ENCODE assay signal across 17 mouse cellular contexts in genomic region chr19:14740139-14740538, GRCm38 (mm10).
DNase-seq lines count a peak whose midpoint lies in the region; ATAC-seq and TF ChIP-seq lines count a peak whose summit lies in the region.
"Had no signal": no experiment of that assay in that cellular context is flagged by ENCODE, and none has a peak within 500 bp of the region (broad histone marks: within the 10 kb centered on the region; RNA-seq: fewer than 3 reads in every experiment).

No protein-coding gene starts in this region.

- H3K36me3 ChIP-seq in kidney, embryonic 15.5 days, result no peaks in the 10 kb centered on the region
- H3K36me3 ChIP-seq in intestine, embryonic 15.5 days, result no peaks in the 10 kb centered on the region
- no peaks in the 10 kb centered on the region for H3K36me3 ChIP-seq in lung, embryonic 14.5 days (ENCODE audit: insufficient read depth)
- no peaks in the 10 kb centered on the region for H3K36me3 ChIP-seq in midbrain, postnatal 0 days (ENCODE audit: insufficient read depth, low read length)
- H3K36me3 ChIP-seq: heart, embryonic 12.5 days had no signal

- no peak overlapping the region for H3K9ac ChIP-seq in kidney, embryonic 15.5 days
- no peak overlapping the region for H3K9ac ChIP-seq in intestine, embryonic 15.5 days
- no peak overlapping the region for H3K9ac ChIP-seq in lung, embryonic 14.5 days
- H3K9ac ChIP-seq in midbrain, postnatal 0 days (replicated peaks; ENCODE audit: low read length, poor library complexity, severe bottlenecking), result no peak overlapping the region
- H3K9ac ChIP-seq: forebrain, embryonic 13.5 days; heart, embryonic 12.5 days; hindbrain, embryonic 14.5 days had no signal

- WGBS in kidney, embryonic 15.5 days, result 88% methylated on average over 1 of the region's 1 CpGs
- 67% methylated on average over 1 of the region's 1 CpGs for WGBS in intestine, embryonic 15.5 days
- 59% methylated on average over 1 of the region's 1 CpGs for WGBS in lung, embryonic 14.5 days
- 100% methylated on average over 1 of the region's 1 CpGs for WGBS in midbrain, postnatal 0 days

- no peak overlapping the region for H3K4me3 ChIP-seq in kidney, embryonic 15.5 days (replicated peaks)
- H3K4me3 ChIP-seq in intestine, embryonic 15.5 days (replicated peaks), result no peak overlapping the region
- H3K4me3 ChIP-seq in lung, embryonic 14.5 days (ENCODE audit: low read depth, low read length), result no peak overlapping the region
- no peak overlapping the region for H3K4me3 ChIP-seq in midbrain, postnatal 0 days (ENCODE audit: low read depth, low read length)
- H3K4me3 ChIP-seq: forebrain, embryonic 13.5 days; heart, embryonic 12.5 days had no signal

- H3K27ac ChIP-seq in kidney, embryonic 15.5 days, result no peak overlapping the region
- H3K27ac ChIP-seq in intestine, embryonic 15.5 days, result no peak overlapping the region
- H3K27ac ChIP-seq in lung, embryonic 14.5 days (ENCODE audit: low read depth), result no peak overlapping the region
- H3K27ac ChIP-seq in midbrain, postnatal 0 days (ENCODE audit: low read depth, low read length), result no peak overlapping the region
- H3K27ac ChIP-seq: forebrain, embryonic 13.5 days; hindbrain, embryonic 14.5 days; kidney, postnatal 0 days had no signal

- H3K9me3 ChIP-seq in kidney, embryonic 15.5 days (replicated peaks), result no peaks in the 10 kb centered on the region
- no peaks in the 10 kb centered on the region for H3K9me3 ChIP-seq in intestine, embryonic 15.5 days
- H3K9me3 ChIP-seq in lung, embryonic 14.5 days (ENCODE audit: low read depth, low read length), result no peaks in the 10 kb centered on the region
- H3K9me3 ChIP-seq in midbrain, postnatal 0 days (ENCODE audit: low read length), result no peaks in the 10 kb centered on the region
- H3K9me3 ChIP-seq: forebrain, embryonic 13.5 days; heart, embryonic 12.5 days had no signal

- no peak overlapping the region for H3K4me2 ChIP-seq in kidney, embryonic 15.5 days
- no peak overlapping the region for H3K4me2 ChIP-seq in intestine, embryonic 15.5 days (replicated peaks)
- no peak overlapping the region for H3K4me2 ChIP-seq in lung, embryonic 14.5 days
- H3K4me2 ChIP-seq in midbrain, postnatal 0 days (ENCODE audit: low read depth, low read length, poor library complexity, severe bottlenecking), result no peak overlapping the region
- H3K4me2 ChIP-seq: forebrain, embryonic 13.5 days; heart, embryonic 12.5 days; hindbrain, embryonic 14.5 days had no signal

- no peak for TF ChIP-seq CTCF in lung, embryonic 14.5 days (IDR thresholded peaks at IDR 0.05; ENCODE audit: low read depth)
- no peak for TF ChIP-seq CTCF in midbrain, postnatal 0 days (IDR thresholded peaks at IDR 0.05)

- H3K27me3 ChIP-seq in kidney, embryonic 15.5 days, result no peaks in the 10 kb centered on the region
- H3K27me3 ChIP-seq in intestine, embryonic 15.5 days (replicated peaks), result no peaks in the 10 kb centered on the region
- no peaks in the 10 kb centered on the region for H3K27me3 ChIP-seq in lung, embryonic 14.5 days (ENCODE audit: insufficient read depth, low read length)
- H3K27me3 ChIP-seq in midbrain, postnatal 0 days (ENCODE audit: insufficient read depth, low read length), result no peaks in the 10 kb centered on the region
- H3K27me3 ChIP-seq: CH12.LX; forebrain, embryonic 13.5 days; heart, embryonic 12.5 days had no signal

- H3K4me1 ChIP-seq in kidney, embryonic 15.5 days, result no peaks in the 10 kb centered on the region
- H3K4me1 ChIP-seq in intestine, embryonic 15.5 days (replicated peaks), result no peaks in the 10 kb centered on the region
- H3K4me1 ChIP-seq in lung, embryonic 14.5 days (ENCODE audit: insufficient read depth), result no peaks in the 10 kb centered on the region
- H3K4me1 ChIP-seq in midbrain, postnatal 0 days (ENCODE audit: insufficient read depth, low read length), result no peaks in the 10 kb centered on the region
- H3K4me1 ChIP-seq: forebrain, embryonic 13.5 days; heart, embryonic 12.5 days had no signal

- DNase-seq in kidney, adult 18-20 months, result no peak
- peak; percentile 64 for DNase-seq in lung, embryonic 14.5 days
- DNase-seq in lung, postnatal 4 days, result peak; percentile 40 to 71
- DNase-seq in gastrocnemius, adult 18-20 months (ENCODE audit: low spot score), result no peak
- DNase-seq in right cerebral cortex, adult 2 months (ENCODE audit: low spot score in 2 of 2), result no peak
- DNase-seq in midbrain, postnatal 0 days (ENCODE audit: low spot score), result no peak
- DNase-seq: cerebellum, adult 9-11 months; embryo, embryonic 11 days; spleen, adult 18-20 months; thymus, postnatal 25 days had no signal

- 0 out of 2 replicates have a peak, but pooled peaks have one; percentile 29 for ATAC-seq in kidney, embryonic 15.5 days (replicated peaks; ENCODE audit: low FRiP score)
- peak; percentile 99 for ATAC-seq in intestine, embryonic 15.5 days
- ATAC-seq in lung, embryonic 14.5 days (ENCODE audit: insufficient read depth), result peak; percentile 96
- ATAC-seq in midbrain, postnatal 0 days (ENCODE audit: low FRiP score), result no peak
- ATAC-seq: forebrain, embryonic 13.5 days had no signal

Comparison
In these comparisons a context has a peak if more than half of its experiments do, and no peak if none do; other contexts are left out.
1. DNase-seq: peak in lung, embryonic 14.5 days (single experiment) and lung, postnatal 4 days (2 of 2); none in kidney, adult 18-20 months (single experiment), gastrocnemius, adult 18-20 months (single experiment), right cerebral cortex, adult 2 months (0 of 2) and midbrain, postnatal 0 days (single experiment).